Mouse (Mus musculus) embryonic fibroblast, embryonic 13.5 days (primary cell): ENCODE results near the gene Gria1.

Experiments used
- CTCF ChIP-seq: IDR thresholded peaks from 2 replicates; pipeline ENCODE4 v1.5.1; 2011; ENCODE audit warnings: mild to moderate bottlenecking, control low read depth, low read length, moderate library complexity, borderline replicate concordance; ENCODE audit not compliant: insufficient read depth
- POLR2A ChIP-seq: IDR thresholded peaks from 2 replicates; pipeline ENCODE4 v1.6.1; 2011; ENCODE audit warnings: low read depth, mild to moderate bottlenecking, control low read depth, low read length, moderate library complexity

DNA sequence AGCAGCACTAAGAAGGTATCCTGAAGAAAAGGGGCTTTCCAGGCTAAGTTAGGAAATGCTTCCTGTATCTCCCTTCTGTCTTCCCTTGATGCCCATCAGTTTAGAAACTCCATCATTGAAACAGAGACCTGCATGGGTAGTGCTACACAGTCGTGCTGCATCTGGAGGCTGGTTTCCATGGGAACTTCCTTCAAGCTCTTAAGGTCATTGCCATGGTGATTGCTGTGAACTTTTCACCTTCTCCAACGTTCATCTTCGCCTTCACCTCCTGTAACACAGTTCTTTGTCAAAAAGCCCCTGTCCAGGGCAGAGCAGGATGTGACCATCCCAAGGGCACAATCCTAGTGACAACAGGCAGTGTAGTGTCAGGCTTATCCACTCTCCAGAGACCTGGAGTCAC is 228.6 kb downstream of the Gria1 start:
- TF ChIP-seq CTCF = no peak
- no peak for TF ChIP-seq POLR2A
